ENCODE assay signal across 24 mouse cellular contexts in genomic region chr1:52144907-52145306, GRCm38 (mm10).
"Had no signal": no experiment of that assay in that cellular context is flagged by ENCODE, and none has a peak within 500 bp of the region (broad histone marks: within the 10 kb centered on the region; RNA-seq: fewer than 3 reads in every experiment).

No protein-coding gene starts in this region.

- H3K4me3 ChIP-seq: kidney, embryonic 15.5 days; limb, embryonic 10.5 days; limb, embryonic 13.5 days; liver, embryonic 12.5 days; liver, embryonic 15.5 days; lung, embryonic 15.5 days; megakaryocyte, embryonic 14.5 days; midbrain, embryonic 10.5 days; neural tube, embryonic 12.5 days; neural tube, embryonic 15.5 days; stomach, embryonic 15.5 days had no signal

- H3K9me3 ChIP-seq: kidney, embryonic 15.5 days; limb, embryonic 10.5 days; limb, embryonic 13.5 days; liver, embryonic 12.5 days; liver, embryonic 15.5 days; lung, embryonic 15.5 days; megakaryocyte, embryonic 14.5 days; midbrain, embryonic 10.5 days; neural tube, embryonic 12.5 days; neural tube, embryonic 15.5 days; stomach, embryonic 15.5 days had no signal

- H3K36me3 ChIP-seq: limb, embryonic 10.5 days; midbrain, embryonic 10.5 days; neural tube, embryonic 12.5 days; neural tube, embryonic 15.5 days had no signal

- H3K4me2 ChIP-seq: kidney, embryonic 15.5 days; limb, embryonic 13.5 days; liver, embryonic 12.5 days; liver, embryonic 15.5 days; lung, embryonic 15.5 days; neural tube, embryonic 12.5 days; neural tube, embryonic 15.5 days; stomach, embryonic 15.5 days had no signal

- DNase-seq: kidney, adult 2 months; kidney, postnatal 14 days; kidney, postnatal 4 days; liver; lung, adult 18-20 months; lung, postnatal 10 days; lung, postnatal 36 days; midbrain, embryonic 14.5 days; retina, postnatal 1 day; right cerebral cortex, postnatal 25 days; spleen, adult 18-20 months; thymus, adult 18-20 months; thymus, postnatal 36 days had no signal

- H3K9ac ChIP-seq: kidney, embryonic 15.5 days; limb, embryonic 13.5 days; liver, embryonic 12.5 days; liver, embryonic 15.5 days; lung, embryonic 15.5 days; neural tube, embryonic 12.5 days; neural tube, embryonic 15.5 days; stomach, embryonic 15.5 days had no signal

- H3K4me1 ChIP-seq: lung, embryonic 15.5 days had no signal

- H3K27ac ChIP-seq: kidney, embryonic 15.5 days; limb, embryonic 10.5 days; limb, embryonic 13.5 days; liver, embryonic 12.5 days; liver, embryonic 15.5 days; lung, embryonic 15.5 days; midbrain, embryonic 10.5 days; neural tube, embryonic 12.5 days; neural tube, embryonic 15.5 days; stomach, embryonic 15.5 days had no signal

- ATAC-seq: liver, embryonic 12.5 days had no signal

- H3K27me3 ChIP-seq: kidney, embryonic 15.5 days; limb, embryonic 13.5 days; liver, embryonic 12.5 days; liver, embryonic 15.5 days; lung, embryonic 15.5 days; megakaryocyte, embryonic 14.5 days; neural tube, embryonic 12.5 days; neural tube, embryonic 15.5 days; stomach, embryonic 15.5 days had no signal
